Mouse (Mus musculus) telencephalon, adult 2 months (tissue): Measurements from ENCODE around the gene Grsf1.
A peak's percentile ranks its signal among the peaks of the same experiment; 100 is the strongest.

Experiments
- DNase-seq: peaks from one replicate; pipeline ENCODE4 v3.0.0-alpha.2; 2011; ENCODE audit warnings: low read depth, low spot score

Grsf1 gene

GRCm38 (mm10) chr5:88630883-88631282 is 45.1 kb downstream of the Grsf1 start:
- no peak for DNase-seq

GRCm38 (mm10) chr5:88629987-88630386 is 46.0 kb downstream of the Grsf1 start:
- no peak for DNase-seq

GRCm38 (mm10) chr5:88629125-88629524 is 46.8 kb downstream of the Grsf1 start:
- no peak for DNase-seq

- DNase-seq = no peak
Measured at GRCm38 (mm10) chr5:88627545-88627944, 48.4 kb downstream of the Grsf1 start.

GRCm38 (mm10) chr5:88616988-88617387 is 59.0 kb downstream of the Grsf1 start:
- DNase-seq = no peak

- peak; percentile 42 for DNase-seq
Measured at GRCm38 (mm10) chr5:88614129-88614528, 61.8 kb downstream of the Grsf1 start.
